Comparison of ENCODE assay signal across 8 mouse cellular contexts in genomic region chr6:70709338-70710055, GRCm38 (mm10).
DNase-seq lines count a peak whose midpoint lies in the region; ATAC-seq lines count a peak whose summit lies in the region.

No protein-coding gene starts in this region.

- ATAC-seq in activated CD4-positive, CD25-positive, alpha-beta regulatory T cell, adult 4 months = peak; percentile 89

- intact Hi-C loops in heart, postnatal 10 days (cut with DNase I) = loop anchor here (2.0 to 5.0 kb wide), 3 partner anchors 173 to 367 kb away; no protein-coding TSS in a partner anchor

- DNase-seq in adrenal gland, postnatal 10 days = peak; percentile 53
- DNase-seq in adrenal gland, adult 18-20 months (ENCODE audit: low spot score in 2 of 2) = no peak
- DNase-seq in embryo, embryonic 9.5 days (ENCODE audit: extremely low spot score) = peak; percentile 63
- peak; percentile 69 to 76 for DNase-seq in heart, postnatal 10 days
- peak; percentile 77 to 78 for DNase-seq in kidney, postnatal 36 days
- peak; percentile 68 for DNase-seq in lung, postnatal 36 days
- DNase-seq in right cerebral cortex, postnatal 10 days (ENCODE audit: low spot score in 2 of 2) = peak; percentile 37 to 43

Comparison
In these comparisons a context has a peak if more than half of its experiments do, and no peak if none do; other contexts are left out.
1. DNase-seq: peak in adrenal gland, postnatal 10 days (single experiment), embryo, embryonic 9.5 days (single experiment), heart, postnatal 10 days (2 of 2), kidney, postnatal 36 days (2 of 2), lung, postnatal 36 days (single experiment) and right cerebral cortex, postnatal 10 days (2 of 2); none in adrenal gland, adult 18-20 months (0 of 2).